Mouse (Mus musculus) fibroblast of lung, adult 2 months (primary cell): Measurements from ENCODE around the gene Rilp.
A peak's percentile ranks its signal among the peaks of the same experiment; 100 is the strongest.

Source experiments
- DNase-seq: peaks from one replicate; pipeline ENCODE4 v3.0.0-alpha.2; 2011; ENCODE audit warnings: low read depth

The Rilp gene

DNA sequence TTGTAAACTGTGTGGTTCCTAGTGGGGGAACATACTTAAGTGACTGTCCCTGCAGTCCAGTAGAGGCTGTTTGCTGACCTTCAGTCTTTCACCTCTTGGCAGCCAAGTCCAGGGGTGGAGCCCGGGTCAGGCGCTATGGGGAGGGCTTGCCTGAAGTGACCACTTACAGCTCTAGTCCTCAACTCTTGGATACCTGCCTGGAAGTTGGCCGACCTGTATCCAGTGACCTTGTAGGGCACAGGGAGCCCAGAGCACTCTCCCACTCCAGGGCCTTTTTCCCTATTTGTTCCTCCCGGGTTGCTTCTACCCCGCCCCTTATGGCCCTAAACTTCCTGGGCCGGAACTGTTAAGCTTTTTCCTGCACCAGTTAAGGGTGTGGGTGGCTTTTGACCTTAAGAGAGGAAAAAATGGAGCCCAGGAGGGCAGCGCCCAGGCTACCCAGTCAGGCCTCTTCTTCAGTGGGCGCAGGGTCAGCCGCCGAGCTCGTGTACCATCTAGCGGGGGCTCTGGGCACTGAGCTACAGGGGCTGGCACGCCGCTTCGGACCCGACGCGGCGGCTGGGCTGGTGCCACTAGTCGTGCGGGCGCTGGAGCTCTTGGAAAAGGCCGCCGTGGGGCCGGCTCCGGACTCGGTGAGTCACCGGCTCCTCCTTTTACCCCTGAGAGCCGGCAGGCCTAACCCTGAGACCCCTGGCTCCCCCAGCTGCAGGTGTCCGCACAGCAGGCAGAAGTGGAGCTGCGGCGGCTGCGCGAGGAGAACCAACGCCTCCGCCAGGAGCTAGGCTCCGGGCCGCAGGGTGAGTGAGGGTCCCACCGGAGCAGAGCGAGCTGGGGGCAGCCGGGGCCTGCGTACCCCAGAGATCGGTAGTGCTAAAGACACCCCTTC is at the start of gene Rilp:
Rilp (plus strand) TSS at position 354 of the 886 bp plus-strand sequence.
- no peak for DNase-seq

DNA sequence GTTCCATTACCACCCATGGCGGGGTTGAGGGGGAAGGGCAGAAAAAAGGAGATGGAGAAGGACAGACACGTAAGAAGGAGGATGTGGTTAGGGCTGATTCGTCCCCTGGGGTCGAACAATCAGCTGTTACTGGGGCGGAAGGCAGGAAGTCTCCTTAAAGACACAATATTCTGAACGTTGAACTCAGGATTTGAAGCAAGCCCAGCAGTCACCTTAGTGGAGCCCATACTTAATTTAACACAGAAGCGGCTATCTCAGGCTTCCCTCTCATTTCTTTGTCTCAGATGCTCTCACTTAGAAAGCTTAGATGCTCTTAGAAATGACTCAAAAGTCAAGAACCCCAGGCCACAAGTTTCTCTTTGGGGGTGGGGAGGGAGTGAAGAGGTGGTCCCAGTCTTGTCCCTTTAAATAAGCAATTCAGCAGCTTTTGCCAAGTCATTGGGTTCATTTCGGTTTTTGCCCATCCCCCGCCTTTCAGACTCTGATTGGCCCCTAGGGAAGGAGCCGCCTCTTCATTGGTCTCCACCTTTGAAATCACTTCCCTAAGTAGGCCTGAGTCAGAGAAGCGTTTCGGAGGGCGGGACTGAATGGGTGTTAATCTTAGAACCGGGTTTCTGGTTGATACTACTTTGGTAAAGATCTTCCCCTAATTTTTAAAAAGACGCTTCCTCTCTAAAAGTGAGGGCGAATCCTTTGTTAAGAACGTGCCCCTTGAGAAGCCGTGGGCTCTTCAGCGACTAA is 49.6 kb upstream of the Rilp start:
- peak; percentile 84 for DNase-seq

DNA sequence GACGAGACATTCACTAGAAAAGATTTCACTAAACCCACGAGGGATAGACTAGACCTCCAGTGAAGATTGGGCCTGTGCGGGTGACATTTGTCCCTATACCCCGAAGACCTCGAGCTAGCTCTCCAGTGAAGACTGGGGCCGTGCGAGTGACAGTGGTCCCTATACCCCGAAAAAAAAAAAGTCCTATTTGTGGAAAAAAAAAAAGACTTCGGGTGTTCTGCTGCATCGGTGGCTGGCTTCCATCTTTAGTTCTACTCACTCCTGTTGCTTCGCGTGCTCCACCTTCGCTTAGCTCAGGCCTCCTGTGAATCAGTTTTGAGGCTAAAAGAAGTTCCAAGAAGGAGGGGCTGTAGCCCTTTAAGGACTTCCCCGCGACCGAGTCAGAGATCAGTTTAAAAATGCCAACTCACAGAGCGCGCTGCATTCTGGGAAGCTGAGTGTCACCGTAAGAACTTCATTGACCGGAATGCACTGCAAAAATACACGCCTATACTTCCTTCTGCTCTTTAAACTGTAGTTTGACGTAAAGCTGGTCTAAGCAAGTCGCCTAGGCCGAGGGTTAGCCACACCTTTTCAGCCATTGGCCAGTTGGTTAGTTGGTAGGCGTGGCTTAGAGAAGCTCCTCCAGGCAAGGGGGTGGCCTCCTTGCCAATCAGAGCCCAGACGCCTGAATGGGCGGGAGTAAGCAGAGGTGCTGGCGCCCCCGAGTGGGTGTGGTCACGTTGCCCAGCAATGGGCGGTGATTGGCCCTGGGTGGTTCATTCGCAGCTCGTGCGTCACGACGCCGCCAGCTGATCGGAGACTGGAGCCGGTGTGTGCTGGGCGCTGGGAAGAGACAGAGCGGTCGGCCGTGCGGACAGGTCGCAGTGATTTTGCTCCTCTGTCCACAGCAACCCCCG is 48.8 kb upstream of the Rilp start, which contains the start of gene Tlcd2:
Tlcd2 (plus strand) TSS at position 872 of the 899 bp plus-strand sequence.
- peak; percentile 100 for DNase-seq

DNA sequence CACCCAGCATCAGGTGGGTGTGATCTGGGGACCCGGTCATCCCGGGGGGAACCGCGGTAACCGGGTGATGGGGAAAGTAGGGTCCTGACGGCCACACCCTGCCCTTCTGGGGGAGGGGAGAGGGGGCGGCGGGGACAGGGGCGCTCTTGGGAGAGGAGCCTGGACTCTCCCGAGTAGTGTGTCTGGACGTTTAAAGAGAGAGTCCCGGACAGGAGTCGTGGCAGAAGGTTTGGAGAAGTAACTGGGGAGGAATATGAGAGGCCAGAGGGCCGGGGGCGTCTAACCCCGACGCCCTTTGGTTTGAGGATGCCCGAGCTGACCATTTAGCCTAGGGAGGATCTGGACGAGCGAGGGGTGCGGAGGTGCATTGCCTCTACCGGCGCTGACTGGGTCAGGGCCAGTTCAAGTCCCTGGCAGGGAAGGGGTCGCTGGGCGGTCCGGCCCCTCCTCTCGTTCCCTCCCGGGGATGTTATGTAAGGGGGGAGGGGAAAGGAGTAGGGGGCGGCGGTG is 48.1 kb upstream of the Rilp start:
- DNase-seq, result no peak

DNA sequence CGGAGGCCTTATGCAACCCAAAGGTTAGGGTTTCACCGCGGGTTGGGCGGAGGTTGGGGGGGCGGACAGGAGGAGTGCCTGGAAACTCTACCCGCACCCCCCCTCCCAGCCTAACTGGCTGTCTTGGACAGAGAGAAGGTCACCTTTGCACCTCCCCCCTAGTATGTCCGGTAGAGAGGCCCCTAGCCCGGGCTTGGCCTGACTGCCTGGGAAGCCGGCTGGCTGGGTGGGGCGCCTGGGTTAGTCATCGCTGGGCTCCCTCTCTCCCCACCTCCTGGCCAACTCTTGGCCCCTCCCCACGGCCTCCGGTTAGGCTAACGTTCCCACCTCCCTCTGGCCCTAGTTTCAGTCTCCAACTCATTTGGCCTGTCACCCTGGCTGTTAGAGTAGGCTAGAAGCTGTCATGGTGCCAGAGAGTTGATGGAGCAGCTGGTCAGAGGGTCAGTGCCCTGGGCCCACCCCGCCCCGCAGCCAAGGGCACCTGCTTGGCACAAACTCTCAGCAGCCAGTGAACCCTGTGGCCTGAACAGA is 47.6 kb upstream of the Rilp start:
- DNase-seq, result peak; percentile 88

DNA sequence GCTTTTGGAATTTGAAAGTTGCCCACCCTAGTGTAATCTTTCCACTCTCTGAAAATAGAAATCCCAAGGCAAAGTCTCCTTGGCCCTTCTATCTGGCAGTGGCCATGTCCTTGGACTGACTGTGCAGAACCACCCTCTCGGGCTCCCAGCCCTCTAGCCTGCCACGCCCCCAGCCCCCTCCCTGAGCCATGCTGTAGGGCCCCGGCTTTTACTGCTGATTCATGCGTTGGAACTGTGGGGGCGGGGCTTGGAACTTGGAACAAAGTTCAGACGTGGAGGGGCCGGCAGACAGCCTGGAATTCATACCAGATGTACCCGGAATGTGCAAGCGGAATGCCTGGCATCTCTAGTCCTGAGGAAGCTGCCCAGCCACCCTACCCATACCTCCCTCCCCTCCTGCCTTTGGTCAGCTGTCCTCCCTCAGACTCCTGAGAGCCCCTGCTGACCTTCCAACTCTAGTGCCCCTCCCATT is 47.0 kb upstream of the Rilp start:
- DNase-seq, result peak; percentile 95

DNA sequence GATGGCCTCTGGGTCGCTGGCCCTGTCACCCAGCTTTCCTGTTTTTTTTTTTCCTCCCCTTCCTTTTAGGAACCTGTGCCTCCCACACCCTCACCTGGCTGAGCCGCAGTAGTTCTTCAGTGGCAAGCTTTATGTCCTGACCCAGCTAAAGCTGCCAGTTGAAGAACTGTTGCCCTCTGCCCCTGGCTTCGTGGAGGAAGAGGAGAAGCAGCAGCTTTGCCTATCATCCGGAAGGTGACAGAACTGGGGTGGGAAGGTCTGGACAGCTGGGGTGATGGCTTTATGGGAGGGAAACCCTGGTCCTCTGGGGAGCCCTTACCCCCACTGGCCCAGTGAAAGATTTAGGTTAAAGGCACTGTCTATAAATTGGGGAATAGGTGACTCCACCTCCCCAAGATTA is 46.3 kb upstream of the Rilp start:
- DNase-seq, result no peak

DNA sequence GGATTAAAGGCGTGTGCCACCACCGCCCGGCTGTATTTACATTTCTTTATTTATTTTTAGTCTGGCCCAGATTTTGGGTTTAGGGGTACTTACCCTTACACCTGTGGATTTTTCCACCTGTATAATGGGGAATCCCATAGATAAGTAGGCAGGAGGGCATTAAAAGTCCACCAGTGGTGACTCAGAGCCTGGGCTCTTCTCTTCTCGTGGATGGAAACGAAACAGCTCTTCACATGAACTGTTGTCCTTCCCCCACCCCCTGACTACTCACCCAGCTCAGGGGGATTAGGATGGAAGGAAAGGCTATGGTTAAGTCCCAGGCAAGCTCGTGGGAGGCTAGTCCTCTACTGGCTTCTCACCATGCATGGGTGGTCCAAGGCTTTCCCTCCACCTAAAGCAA is 45.5 kb upstream of the Rilp start:
- no peak for DNase-seq

DNA sequence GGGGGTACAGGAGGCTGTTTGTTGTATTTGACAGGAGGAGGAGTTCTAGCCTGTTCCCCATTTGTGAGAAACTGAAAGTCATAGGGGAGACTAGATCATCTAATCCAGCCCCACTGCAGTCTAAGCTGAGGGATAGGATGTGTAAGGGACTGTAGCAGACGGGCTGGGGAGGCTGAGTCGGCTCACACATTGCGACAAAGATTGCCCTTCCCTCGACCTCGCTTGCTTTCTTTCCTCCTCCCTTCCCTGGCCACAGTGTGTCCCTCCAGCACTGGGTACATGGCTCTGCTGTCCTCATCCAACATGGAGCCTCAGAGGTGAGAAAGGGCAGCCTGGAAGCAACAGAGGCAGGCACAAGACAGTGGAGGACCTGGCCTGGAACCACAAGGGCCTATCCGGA is 44.8 kb upstream of the Rilp start:
- no peak for DNase-seq

DNA sequence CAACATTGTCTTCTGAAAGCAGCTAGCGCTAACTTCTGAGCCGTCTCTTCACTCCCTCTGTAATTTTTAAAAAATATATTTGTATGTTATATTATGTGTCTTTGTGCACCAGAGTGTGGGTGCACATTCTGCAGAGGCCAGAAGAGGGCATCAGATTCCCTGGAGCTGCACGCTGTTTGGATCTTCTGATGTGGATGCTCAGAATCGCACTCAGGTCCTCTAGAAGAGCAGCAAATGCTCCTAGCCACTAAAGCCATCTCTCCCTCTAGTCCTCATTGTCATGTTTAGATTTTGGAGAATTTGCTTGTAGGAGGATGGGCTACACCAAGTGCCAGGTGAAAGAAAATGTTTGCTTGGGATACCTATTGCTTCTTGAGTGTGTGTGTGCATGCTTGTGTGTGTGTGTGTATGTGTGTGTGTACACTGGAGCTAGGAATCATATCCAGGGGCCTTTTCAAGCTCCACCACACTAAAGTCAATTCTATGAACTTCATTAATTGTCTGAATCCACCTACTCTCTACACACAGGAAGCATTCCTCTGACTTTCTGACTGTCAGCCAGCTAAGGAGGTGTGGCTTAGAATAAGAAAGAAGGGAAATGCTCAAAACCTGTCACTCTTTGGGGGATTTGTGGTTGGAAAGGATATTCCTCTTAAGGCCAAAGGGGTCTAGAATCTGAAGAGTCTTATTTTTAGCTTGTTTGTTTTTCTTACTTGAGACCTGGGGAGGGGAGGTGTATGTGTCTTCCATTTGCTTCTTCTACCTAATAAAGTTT is 43.0 kb upstream of the Rilp start:
- DNase-seq, result peak; percentile 11

DNA sequence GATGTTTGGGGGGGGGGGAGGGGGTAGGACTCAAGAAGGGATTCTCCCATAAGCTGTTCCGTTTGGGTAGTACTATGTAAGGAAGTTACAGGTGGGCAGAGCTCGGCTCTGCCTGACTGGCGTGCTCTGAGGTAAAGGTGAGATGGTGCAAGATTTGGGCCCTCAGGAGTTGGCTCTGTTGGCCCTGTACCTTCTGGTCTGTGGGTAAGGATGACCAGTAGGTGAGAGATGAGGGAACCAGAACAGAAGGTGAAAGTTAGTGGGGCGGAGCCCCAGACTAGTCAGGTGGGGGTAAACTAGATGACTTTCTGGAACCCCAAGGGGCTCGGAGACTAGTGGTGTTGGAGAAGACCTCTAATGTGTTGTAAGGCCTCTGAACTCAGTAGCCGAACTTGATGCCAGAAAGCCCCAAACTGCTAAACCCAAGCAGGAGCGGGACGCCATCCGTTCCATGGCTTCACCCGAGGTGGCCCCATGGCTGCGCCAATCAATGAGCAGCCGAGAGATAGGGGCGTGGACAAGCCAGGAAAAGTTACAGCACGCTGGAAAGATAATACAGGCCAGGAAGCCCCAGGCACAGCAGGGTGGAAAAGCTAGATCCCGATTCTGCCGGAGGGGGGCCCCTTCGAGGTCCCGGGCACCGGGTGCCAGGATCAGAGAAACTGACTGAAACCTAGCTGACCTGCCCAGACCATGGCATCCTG is 42.2 kb upstream of the Rilp start:
- DNase-seq, result peak; percentile 27

DNA sequence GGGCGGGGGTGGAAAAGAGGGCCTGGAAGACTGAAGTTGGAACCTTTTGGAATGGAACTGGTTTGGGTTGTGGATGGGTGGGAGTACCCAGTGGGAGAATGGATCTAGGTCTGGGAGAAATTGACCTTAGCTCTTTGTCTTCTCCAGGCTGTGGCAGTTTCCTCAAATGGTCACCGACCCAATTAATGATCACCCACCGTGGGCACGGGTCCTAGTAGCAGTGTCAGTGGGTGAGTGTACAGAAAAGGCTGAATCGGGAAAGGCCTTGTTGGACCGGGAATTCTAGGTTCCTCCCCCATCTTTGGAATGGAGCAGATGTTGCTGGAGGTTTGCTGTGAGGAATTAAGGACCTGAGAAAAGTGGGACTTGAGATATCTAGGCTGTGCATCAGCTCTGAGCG is 41.5 kb upstream of the Rilp start:
- no peak for DNase-seq

DNA sequence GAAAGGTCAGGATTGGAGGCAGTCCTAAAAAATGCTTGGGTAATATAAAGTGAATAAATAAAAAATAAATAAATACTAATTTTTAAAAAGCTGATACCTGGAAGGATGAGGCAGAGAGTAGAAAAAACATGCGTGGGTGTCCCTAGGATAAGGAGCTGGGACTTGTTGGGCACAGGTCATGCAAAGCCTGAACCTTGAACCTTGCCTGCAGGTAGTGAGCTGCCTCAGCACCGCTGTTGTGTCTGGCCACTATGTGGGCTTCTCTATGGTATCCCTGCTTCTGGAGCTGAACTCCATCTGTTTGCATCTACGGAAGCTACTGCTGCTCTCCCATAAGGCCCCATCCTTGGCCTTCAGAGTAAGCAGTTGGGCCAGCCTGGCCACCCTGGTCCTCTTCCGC is 40.6 kb upstream of the Rilp start:
- DNase-seq, result no peak

DNA sequence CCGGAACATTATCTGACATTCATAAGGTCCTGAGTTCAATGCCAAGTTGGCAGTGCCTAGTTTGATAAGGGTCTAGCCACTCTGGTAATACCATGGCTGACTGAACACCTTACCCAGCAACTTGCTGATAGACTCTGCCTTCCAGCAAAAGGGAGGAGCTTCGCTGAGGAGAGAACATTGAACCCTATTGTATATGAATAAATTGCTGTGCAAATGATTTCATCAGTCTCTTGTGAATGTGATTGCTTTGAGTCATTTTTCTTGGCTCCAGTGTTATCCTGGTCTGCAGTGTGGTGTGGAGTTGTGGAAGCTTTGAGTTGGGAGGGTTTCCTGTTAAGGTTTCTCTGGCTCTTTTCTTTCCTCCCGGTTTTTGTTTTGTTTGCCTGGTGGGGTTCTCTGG is 39.2 kb upstream of the Rilp start:
- peak; percentile 54 for DNase-seq

DNA sequence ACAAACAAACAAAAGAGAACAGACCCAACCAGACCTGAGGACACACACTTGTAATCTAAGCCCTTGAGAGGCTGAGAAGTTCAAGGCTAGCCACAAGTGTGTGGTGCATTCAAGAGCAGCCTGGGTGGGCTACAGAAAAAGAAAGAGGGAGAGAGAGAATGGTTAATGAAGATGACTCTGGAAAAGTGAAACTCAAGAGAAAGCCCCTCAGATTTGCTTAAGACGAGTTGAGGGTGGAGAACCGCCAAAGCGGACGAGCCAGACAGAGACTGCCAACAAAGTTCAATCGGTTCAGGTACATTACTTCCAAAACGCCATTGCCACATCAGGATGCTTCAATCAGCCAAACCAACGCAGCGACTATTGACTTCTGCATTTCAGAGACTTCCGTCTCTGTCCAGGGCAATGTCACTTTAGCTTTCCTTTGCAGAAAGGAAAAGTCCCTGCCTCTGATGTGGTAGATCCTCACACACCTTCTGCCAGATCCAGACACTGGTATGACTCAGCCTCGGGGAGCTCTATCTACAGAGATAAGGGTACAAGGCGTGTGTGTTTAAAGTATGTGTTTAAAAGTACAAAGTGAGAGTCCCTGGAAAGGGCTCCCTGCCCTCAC is 37.3 kb upstream of the Rilp start:
- DNase-seq, result no peak

DNA sequence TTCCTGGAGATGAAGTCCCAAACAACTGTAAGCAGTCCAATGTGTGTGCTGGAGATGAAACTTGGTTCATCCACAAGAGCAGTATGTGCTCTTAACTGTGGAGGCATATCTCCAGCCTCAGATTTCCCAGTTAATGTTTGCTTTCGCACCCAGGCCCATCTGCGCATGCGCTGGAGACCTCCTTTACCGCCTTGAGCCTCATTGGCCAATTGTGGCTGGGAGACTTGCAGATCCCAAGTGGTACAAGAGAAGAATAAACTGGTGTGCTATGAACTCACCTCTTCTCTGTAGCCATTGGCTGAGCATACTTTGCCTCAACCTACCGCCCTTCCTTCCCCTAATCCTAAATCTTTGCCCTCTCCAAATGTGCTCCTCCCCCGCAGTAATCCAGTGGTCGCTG is 36.5 kb upstream of the Rilp start:
- no peak for DNase-seq

DNA sequence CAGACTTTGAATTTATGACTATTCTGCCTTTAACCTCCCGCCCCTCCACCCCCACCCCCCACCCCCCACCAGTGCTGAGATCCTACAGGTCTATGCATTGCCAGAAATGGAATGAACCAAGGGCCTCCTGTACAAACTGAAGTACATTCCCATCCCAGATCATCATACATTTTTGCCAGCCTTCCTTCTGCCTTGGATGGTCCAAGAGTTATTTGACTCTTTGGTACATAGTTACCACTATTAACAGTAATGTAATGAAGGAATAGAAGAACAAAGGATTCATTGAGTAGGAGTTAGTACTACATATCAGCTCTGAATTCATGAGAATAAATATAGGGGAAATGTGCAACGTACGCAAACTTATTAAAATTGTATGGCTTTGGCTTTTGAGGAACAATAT is 23.7 kb upstream of the Rilp start:
- no peak for DNase-seq

DNA sequence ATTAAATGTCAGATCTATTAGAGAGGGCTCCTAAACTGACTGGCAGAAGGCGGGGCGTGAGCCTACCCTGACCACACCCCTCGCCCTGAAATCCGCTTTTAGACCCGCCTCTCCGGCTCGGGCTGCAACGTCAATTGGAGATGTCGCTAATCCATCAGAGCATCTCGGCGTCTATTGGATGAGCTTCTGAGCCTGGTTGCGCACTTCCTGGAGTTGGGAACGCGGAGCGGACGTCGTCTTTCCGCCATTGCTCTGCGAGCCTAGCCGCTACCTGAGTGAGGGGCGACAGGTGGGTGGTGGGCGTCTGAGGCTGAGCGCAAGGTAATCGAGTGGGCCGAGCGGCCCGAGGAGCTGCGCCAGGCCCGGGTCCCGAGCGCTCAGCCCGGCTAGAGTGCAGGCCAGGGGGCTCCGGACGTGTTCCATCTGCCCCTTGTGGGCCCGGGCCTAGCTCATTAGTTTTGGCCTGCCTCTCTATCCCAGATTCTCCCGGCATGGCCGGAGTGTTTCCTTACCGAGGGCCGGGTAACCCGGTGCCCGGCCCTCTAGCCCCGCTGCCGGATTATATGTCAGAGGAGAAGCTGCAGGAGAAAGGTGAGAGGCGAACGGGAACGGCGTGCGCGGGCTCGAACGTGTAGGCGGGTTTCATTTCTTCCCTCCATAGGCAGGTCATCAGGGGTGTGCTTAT is 23.2 kb upstream of the Rilp start, which contains the start of gene Prpf8:
Prpf8 (plus strand) TSS at position 216 of the 685 bp plus-strand sequence.
- peak; percentile 97 for DNase-seq

DNA sequence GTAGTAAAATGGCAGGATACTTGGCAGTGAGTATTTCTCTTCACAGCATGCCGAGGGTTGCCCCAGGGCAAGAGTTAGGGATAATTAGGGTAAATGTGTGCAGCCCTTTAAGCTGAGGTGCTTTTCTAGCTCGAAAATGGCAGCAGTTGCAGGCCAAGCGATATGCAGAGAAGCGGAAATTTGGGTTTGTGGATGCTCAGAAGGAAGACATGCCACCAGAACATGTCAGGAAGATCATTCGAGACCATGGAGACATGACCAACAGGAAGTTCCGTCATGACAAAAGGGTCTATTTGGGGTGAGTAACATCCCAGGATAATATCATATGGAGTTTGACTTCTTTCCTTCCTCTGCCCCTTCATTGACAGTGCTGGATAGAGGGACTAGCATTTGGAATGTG is 22.4 kb upstream of the Rilp start:
- no peak for DNase-seq
